Comparison of ENCODE assay signal across 17 mouse cellular contexts in the genomic region with DNA sequence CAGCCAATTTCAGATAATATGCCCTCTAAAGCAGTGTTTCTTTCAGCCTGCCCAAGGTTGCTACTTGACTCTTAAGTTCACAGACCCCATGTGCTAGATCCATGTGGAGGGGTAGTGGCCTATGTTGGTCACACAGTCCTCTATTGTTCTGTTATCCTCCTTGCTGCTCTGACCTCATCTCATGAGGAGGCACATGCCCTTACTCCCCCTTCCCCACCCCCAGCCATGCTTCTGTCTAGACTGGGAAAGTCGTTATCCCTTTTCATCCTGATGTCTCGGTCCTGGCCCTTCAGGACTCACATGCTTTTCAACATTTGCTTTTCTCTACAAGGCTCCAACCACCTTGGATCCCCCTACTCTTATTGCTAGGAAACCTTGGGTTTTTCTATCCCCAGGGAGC.
"Had no signal": no experiment of that assay in that cellular context is flagged by ENCODE, and none has a peak within 500 bp of the region (broad histone marks: within the 10 kb centered on the region; RNA-seq: fewer than 3 reads in every experiment).

No protein-coding gene starts in this region.

- DNase-seq: cerebellum, adult 2 months; cerebellum, adult 8-10 months; cerebellum, adult 9-10 months; cerebellum, adult 9-11 months; cerebellum, postnatal 10 days; cerebellum, postnatal 14 days; cerebellum, postnatal 25 days; cerebellum, postnatal 36 days; embryo, embryonic 11 days; forebrain, postnatal 0 days; gastrocnemius, adult 2 months; gastrocnemius, postnatal 10 days; gastrocnemius, postnatal 14 days; gastrocnemius, postnatal 25 days; gastrocnemius, postnatal 36 days; heart, adult 18-20 months; heart, adult 2 months had no signal
